Mouse (Mus musculus): ENCODE results near the gene Gm5965.
"Not testable (repeated sequence)": the region's sequence is repeated elsewhere in the genome, so short reads cannot be mapped to it uniquely, and the experiment has no call there.

Gm5965 gene

GRCm38 (mm10) chr16:88777596-88777995, at the start of gene Gm5965:
Gene Gm5965, plus strand, starts transcription at chr16:88777896.
- CTCF ChIA-PET: no interaction called here
- POLR2A ChIA-PET: no interaction called here

- ChIA-PET POLR2A (no interaction called here), CTCF (no interaction called here)
Observed at GRCm38 (mm10) chr16:88728812-88729275, 48.9 kb upstream of the Gm5965 start, which contains the start of gene Krtap13-1. Gene Krtap13-1, plus strand, starts transcription at chr16:88728862.

DNA sequence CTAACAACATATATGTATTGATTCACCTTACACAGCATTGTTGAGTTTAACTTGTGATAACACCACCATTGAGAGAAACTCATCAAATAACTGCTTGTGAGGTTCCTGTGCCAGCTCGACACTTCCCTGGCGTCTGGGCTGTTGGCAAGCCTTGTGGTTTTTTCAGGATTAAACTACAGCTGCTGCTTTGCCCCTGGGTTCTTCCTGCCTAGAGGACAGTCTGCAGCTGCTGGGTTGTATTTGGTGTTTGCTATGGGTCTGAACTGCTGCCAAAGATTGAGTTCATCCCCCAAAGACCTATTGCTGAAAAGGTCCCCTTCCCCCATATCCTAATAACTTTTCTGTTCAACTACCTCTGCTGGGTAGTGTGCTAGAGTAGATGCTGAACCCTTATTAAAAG, 42.3 kb upstream of the Gm5965 start:
- CTCF ChIA-PET: no interaction called here
- POLR2A ChIA-PET: no interaction called here

DNA sequence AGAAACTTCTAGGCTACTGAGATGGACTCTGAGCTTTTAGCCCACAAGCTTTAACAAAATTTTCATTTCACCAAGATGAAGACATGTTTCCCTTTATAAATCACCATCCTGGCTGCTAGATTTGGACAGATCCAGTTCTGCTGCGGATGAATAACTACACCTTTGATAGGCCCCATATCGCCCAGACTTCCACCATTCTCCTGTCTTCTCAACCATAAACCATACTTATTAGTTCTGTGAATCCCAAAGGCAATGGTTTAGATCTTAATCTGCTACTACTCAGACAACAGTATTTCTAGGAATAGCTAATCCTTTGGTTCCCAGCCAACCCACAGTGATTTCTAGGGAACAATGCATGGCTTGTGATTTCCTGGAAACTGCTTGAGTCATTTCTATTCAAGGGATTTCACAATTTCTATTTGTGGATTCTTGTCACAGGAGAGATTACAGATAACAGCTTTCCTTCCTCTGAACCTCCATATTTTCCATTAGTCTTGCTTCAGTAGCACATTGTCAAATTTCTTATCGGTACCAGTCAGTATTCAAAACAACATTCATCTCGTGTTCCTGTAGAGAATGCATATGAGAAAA, 32.9 kb upstream of the Gm5965 start:
- CTCF ChIA-PET: no interaction called here
- POLR2A ChIA-PET: interaction anchor here in 1 of 4 experiments (0.6 kb wide), 1 partner anchor 169 kb away, joined by 3 read pairs; no protein-coding TSS in a partner anchor

- ChIA-PET POLR2A (no interaction called here), CTCF (no interaction called here)
Observed at GRCm38 (mm10) chr16:88747943-88748342, 29.8 kb upstream of the Gm5965 start.

DNA sequence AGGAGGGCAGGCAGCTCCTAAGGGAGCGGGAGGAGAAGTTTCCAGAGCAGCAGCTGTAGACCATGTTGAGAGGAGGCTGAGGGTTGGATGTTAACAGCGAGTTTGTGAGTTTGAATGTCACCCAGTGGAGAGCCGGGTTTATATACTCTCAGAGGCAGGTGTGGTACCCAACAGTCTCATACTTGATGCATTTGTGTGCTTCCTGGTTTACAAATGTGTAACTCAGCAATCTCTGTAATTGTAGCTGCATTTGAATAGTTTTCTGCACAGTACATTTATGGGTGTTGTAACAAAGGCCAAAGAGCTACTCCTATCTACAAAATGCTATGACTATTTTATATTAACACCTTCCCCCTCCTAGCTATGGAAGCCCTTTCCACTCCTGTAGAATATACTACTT, 26.2 kb upstream of the Gm5965 start, which contains the start of gene Krtap13:
Krtap13 (minus strand) TSS at position 101 of the 400 bp plus-strand sequence.
- POLR2A ChIA-PET, CTCF ChIA-PET: not testable (repeated sequence)

GRCm38 (mm10) chr16:88758547-88758946, 19.1 kb upstream of the Gm5965 start, which contains the start of gene 2310034C09Rik:
Gene 2310034C09Rik, plus strand, starts transcription at chr16:88758847.
- POLR2A ChIA-PET, CTCF ChIA-PET: not testable (repeated sequence)

DNA sequence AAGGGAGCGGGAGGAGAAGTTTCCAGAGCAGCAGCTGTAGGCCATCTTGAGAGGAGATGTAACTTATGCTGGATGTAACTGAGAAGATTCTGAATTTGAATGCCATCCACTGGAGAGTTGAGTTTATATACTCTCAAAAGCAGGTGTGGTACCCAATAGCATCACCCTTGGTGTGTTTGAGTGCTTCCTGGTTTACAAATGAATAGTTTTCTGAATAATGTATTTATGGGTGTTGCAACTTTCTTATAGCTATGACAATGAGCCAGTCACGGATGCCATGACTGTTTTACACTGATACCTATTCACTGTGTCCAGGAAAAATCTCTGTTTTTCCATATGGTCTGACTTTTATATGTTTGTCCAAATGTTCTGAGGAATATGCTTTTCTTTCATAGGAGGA, 3.6 kb upstream of the Gm5965 start, which contains the start of gene 2310057N15Rik:
2310057N15Rik (minus strand) TSS at position 101 of the 400 bp plus-strand sequence.
- POLR2A ChIA-PET: no interaction called here
- CTCF ChIA-PET: no interaction called here

DNA sequence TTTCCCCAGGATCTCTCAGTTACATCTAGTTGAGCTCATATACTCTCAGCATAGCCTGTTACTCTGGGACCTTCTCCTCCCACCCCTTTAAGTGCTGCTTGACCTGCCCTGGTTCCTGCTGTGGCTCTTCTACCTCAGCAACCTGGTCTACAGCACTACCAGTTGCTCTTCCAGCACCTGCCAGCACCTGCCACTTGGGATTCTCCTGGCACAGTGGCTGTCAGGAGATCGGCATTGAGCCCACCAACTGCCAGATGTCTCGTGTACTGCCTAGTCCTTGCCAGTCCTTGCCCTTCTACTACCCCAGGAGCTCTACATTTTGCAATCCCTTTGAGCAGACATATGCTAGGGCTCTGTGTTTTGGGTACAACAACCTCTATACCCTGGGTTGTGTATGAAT, 9.1 kb downstream of the Gm5965 start:
- ChIA-PET CTCF (no interaction called here), POLR2A (no interaction called here)

DNA sequence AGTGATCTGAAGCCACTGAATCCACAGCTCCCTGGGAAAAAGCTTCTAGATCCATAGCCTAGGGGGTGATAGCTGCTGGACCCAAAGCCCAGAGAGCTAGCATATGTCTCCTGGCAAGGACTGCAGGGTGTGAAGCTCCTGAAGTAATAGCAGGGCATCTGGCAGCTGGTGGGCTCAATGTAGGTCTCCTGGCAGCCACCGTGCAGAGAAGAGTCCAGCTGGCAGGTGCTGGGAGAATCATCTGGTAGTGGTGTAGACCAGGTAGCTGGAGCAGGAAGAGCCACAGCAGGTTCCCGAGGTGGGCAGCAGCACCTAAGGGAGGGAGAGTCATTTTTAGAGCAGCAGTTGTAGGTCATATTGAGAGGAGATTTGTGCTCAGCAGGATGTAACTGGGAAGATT, 34.1 kb downstream of the Gm5965 start, which contains the start of gene Gm20741:
Gm20741 (minus strand) TSS at position 394 of the 400 bp plus-strand sequence.
- POLR2A ChIA-PET: no interaction called here

GRCm38 (mm10) chr16:88820066-88820465, 42.4 kb downstream of the Gm5965 start, which contains the start of gene Krtap15:
Gene Krtap15, plus strand, starts transcription at chr16:88820215.
- POLR2A ChIA-PET: interaction anchor here in 1 of 4 experiments (0.6 kb wide), 1 partner anchor 928 kb away, joined by 3 read pairs; no protein-coding TSS in a partner anchor
- CTCF ChIA-PET: no interaction called here

More for the DNA sequence above, 34.1 kb downstream of the Gm5965 start, which contains the start of gene Gm20741:
- CTCF ChIA-PET: interaction anchor here in 1 of 4 experiments (0.6 kb wide), 1 partner anchor 455 kb away, joined by 5 read pairs; no protein-coding TSS in a partner anchor

GRCm38 (mm10) chr16:88823736-88824135, 46.0 kb downstream of the Gm5965 start:
- POLR2A ChIA-PET: no interaction called here
- CTCF ChIA-PET: no interaction called here

GRCm38 (mm10) chr16:88826095-88826652, 48.5 kb downstream of the Gm5965 start, which contains the start of gene Krtap14:
Gene Krtap14, minus strand, starts transcription at chr16:88826145.
- ChIA-PET CTCF (no interaction called here), POLR2A (interaction anchor here in 1 of 4 experiments (0.6 kb wide), 1 partner anchor 22 kb away, joined by 3 read pairs; no protein-coding TSS in a partner anchor)

- ChIA-PET POLR2A (no interaction called here), CTCF (no interaction called here)
Observed at GRCm38 (mm10) chr16:88826978-88827377, 49.3 kb downstream of the Gm5965 start.

Data from embryonic stem cell, embryonic (primary cell).